In genomic region chr6:3447404-3447803, GRCm38 (mm10) we compare ENCODE assay signal across 9 mouse cellular contexts. TPM values are rescaled to one million over a fixed set of nuclear protein-coding genes. Genes with fewer than 3 reads are reported as not detected.
A peak's percentile ranks its signal among the peaks of the same experiment; 100 is the strongest.
DNase-seq lines count a peak whose midpoint lies in the region; ATAC-seq and TF ChIP-seq lines count a peak whose summit lies in the region.
"Had no signal": no experiment of that assay in that cellular context is flagged by ENCODE, and none has a peak within 500 bp of the region (broad histone marks: within the 10 kb centered on the region; RNA-seq: fewer than 3 reads in every experiment).

No protein-coding gene starts in this region.

- H3K27me3 ChIP-seq in hindbrain, embryonic 11.5 days (ENCODE audit: control insufficient read depth, insufficient read depth, low read length): no peaks in the 10 kb centered on the region
- H3K27me3 ChIP-seq in lung, postnatal 0 days (replicated peaks; ENCODE audit: insufficient read depth, low read length): no peaks in the 10 kb centered on the region

- no peaks in the 10 kb centered on the region for H3K36me3 ChIP-seq in hindbrain, embryonic 11.5 days (ENCODE audit: control insufficient read depth, insufficient read depth, low read length)
- no peaks in the 10 kb centered on the region for H3K36me3 ChIP-seq in lung, postnatal 0 days (ENCODE audit: insufficient read depth, low read length)

- no peak overlapping the region for H3K27ac ChIP-seq in hindbrain, embryonic 11.5 days (ENCODE audit: low read depth, low read length)
- no peak overlapping the region for H3K27ac ChIP-seq in lung, postnatal 0 days (ENCODE audit: low read length)
- H3K27ac ChIP-seq: macrophage had no signal

- peak; percentile 100 for TF ChIP-seq CTCF in lung, postnatal 0 days (IDR thresholded peaks at IDR 0.05)

- no peak overlapping the region for H3K4me2 ChIP-seq in hindbrain, embryonic 11.5 days (replicated peaks; ENCODE audit: low read depth, low read length)
- H3K4me2 ChIP-seq in lung, postnatal 0 days (replicated peaks; ENCODE audit: low read depth, low read length): no peak overlapping the region

- peak; percentile 94 for ATAC-seq in frontal cortex, adult (ENCODE audit: low TSS enrichment)
- ATAC-seq in hindbrain, embryonic 11.5 days (ENCODE audit: low FRiP score): peak; percentile 78; the same call in 1 of the 2 replicates
- ATAC-seq in lung, postnatal 0 days: peak; percentile 85

- DNase-seq in MEL-GATA-1-ER (ENCODE audit: extremely low read depth, low read depth): peak; percentile 72
- peak; percentile 32 to 54 for DNase-seq in cerebellum, adult 18-20 months
- DNase-seq in hindbrain, embryonic 11.5 days (ENCODE audit: low spot score): peak; percentile 76
- DNase-seq in layer of hippocampus, adult 9-11 months: peak; percentile 66
- DNase-seq in lung, postnatal 0 days (ENCODE audit: low spot score): peak; percentile 80
- peak; percentile 30 for DNase-seq in ovary, postnatal 36 days (ENCODE audit: low spot score)
- peak; percentile 35 to 62 for DNase-seq in thymus, postnatal 10 days (ENCODE audit: low spot score in 2 of 2)

- H3K4me1 ChIP-seq in hindbrain, embryonic 11.5 days (replicated peaks; ENCODE audit: control insufficient read depth, insufficient read depth, low read length): no peaks in the 10 kb centered on the region
- H3K4me1 ChIP-seq in lung, postnatal 0 days (ENCODE audit: insufficient read depth, low read depth, low read length): no peaks in the 10 kb centered on the region

- no peak for TF ChIP-seq EP300 in lung, postnatal 0 days (IDR thresholded peaks at IDR 0.05)

- H3K4me3 ChIP-seq in hindbrain, embryonic 11.5 days (ENCODE audit: low read depth, low read length): no peak overlapping the region
- no peak overlapping the region for H3K4me3 ChIP-seq in lung, postnatal 0 days (ENCODE audit: low read depth, low read length)

- no peaks in the 10 kb centered on the region for H3K9me3 ChIP-seq in hindbrain, embryonic 11.5 days (ENCODE audit: control insufficient read depth, low read length)
- H3K9me3 ChIP-seq in lung, postnatal 0 days (ENCODE audit: low read length): no peaks in the 10 kb centered on the region

- H3K9ac ChIP-seq in hindbrain, embryonic 11.5 days (ENCODE audit: low read depth, low read length): no peak overlapping the region
- no peak overlapping the region for H3K9ac ChIP-seq in lung, postnatal 0 days (replicated peaks; ENCODE audit: low read depth)

- WGBS in hindbrain, embryonic 11.5 days: 5% methylated on average over 5 of the region's 5 CpGs
- 5% methylated on average over 5 of the region's 5 CpGs for WGBS in lung, postnatal 0 days

RNA-seq across cellular contexts. Expression of gene Samd9l, which starts 48.0 kb away (rescaled TPM):
- polyA plus RNA-seq in hindbrain, embryonic 11.5 days (2014; fragmentation: Nextera tagmentation; extraction: Ambion mirVana): 0.83 and 1.0 TPM in 2 replicates
- polyA plus RNA-seq in lung, postnatal 0 days (2015; fragmentation: Nextera tagmentation; extraction: Ambion mirVana): 7.5 and 8.0 TPM in 2 replicates

RNA-seq across cellular contexts. Expression of gene Hepacam2, which starts 50.7 kb away (rescaled TPM):
- 2.2 and 2.8 TPM in 2 replicates for polyA plus RNA-seq in hindbrain, embryonic 11.5 days (2014; fragmentation: Nextera tagmentation; extraction: Ambion mirVana)
- polyA plus RNA-seq in lung, postnatal 0 days (2015; fragmentation: Nextera tagmentation; extraction: Ambion mirVana): 0.11 and 0.20 TPM in 2 replicates

RNA-seq across cellular contexts. Expression of gene Vps50, which starts 50.8 kb away (rescaled TPM):
- 39.5 and 45.4 TPM in 2 replicates for polyA plus RNA-seq in hindbrain, embryonic 11.5 days (2014; fragmentation: Nextera tagmentation; extraction: Ambion mirVana)
- 17.6 and 18.2 TPM in 2 replicates for polyA plus RNA-seq in lung, postnatal 0 days (2015; fragmentation: Nextera tagmentation; extraction: Ambion mirVana)

Comparison
In these comparisons a context has a peak if more than half of its experiments do, and no peak if none do; other contexts are left out.
1. DNase-seq: peak in every context shown above with its lines; median percentile 80 in lung, postnatal 0 days; 76 in hindbrain, embryonic 11.5 days; 72 in MEL-GATA-1-ER; 66 in layer of hippocampus, adult 9-11 months; 48 in thymus, postnatal 10 days; 43 in cerebellum, adult 18-20 months; 30 in ovary, postnatal 36 days.